ENCODE assay signal across 10 mouse cellular contexts in the genomic region with DNA sequence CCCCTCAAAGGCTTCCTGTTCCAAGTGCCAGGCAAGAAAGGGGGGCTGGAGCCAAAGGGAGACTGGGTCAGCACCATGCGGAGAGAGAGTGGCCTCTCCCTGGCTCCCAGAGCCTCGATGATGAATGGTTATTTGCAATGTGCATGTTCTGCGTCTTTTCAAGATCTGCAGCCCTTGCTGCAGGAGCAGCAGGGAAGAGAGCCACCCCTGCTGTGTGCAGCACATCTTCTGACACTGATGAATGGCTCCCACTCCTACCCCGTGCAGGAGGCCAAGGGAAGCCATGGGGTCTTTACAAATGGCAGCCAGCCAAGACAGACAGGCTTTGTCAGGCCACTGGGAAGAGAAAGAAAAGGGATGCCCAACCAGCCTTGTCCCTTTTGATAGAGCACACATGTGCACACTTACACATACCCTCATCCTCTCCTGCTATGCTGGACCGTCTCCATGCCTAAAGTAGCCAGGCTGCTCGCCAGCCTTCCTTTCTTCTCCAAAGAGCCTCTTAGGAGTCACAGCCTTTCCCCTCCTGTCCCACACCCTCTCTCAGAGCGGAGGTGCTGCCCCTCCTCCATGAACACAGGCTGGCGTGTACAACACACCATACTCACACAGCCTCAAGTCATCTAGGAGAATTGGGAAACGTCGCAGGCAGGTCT.
DNase-seq lines count a peak whose midpoint lies in the region; ATAC-seq and TF ChIP-seq lines count a peak whose summit lies in the region.
"Had no signal": no experiment of that assay in that cellular context is flagged by ENCODE, and none has a peak within 500 bp of the region (broad histone marks: within the 10 kb centered on the region; RNA-seq: fewer than 3 reads in every experiment).

No protein-coding gene starts in this region.

- H3K4me2 ChIP-seq in forebrain, postnatal 0 days (ENCODE audit: low read depth), result no peak overlapping the region
- peak overlapping the region; percentile 31; the same call in 1 of the 2 replicates for H3K4me2 ChIP-seq in limb, embryonic 11.5 days (ENCODE audit: low read depth, severe bottlenecking)
- no peak overlapping the region for H3K4me2 ChIP-seq in stomach, embryonic 15.5 days

- H3K4me3 ChIP-seq in forebrain, postnatal 0 days (ENCODE audit: low read depth, low read length), result no peak overlapping the region
- H3K4me3 ChIP-seq in limb, embryonic 11.5 days (ENCODE audit: low read depth, low read length), result no peak overlapping the region
- no peak overlapping the region for H3K4me3 ChIP-seq in stomach, embryonic 15.5 days (replicated peaks)
- H3K4me3 ChIP-seq: megakaryocyte, embryonic 14.5 days had no signal

- no peaks in the 10 kb centered on the region for H3K27me3 ChIP-seq in forebrain, postnatal 0 days (ENCODE audit: insufficient read depth, low read length)
- no peaks in the 10 kb centered on the region for H3K27me3 ChIP-seq in limb, embryonic 11.5 days (ENCODE audit: control insufficient read depth, insufficient read depth, low read length)
- no peaks in the 10 kb centered on the region for H3K27me3 ChIP-seq in stomach, embryonic 15.5 days (replicated peaks)
- H3K27me3 ChIP-seq: CH12.LX; megakaryocyte, embryonic 14.5 days had no signal

- peaks cover 45% of the 10 kb centered on the region for H3K4me1 ChIP-seq in forebrain, postnatal 0 days (ENCODE audit: insufficient read depth)
- H3K4me1 ChIP-seq in limb, embryonic 11.5 days (ENCODE audit: control insufficient read depth, insufficient read depth, low read length), result peaks cover 44% of the 10 kb centered on the region
- H3K4me1 ChIP-seq in stomach, embryonic 15.5 days, result peaks cover 47% of the 10 kb centered on the region

- WGBS in forebrain, postnatal 0 days, result 20% methylated on average over 10 of the region's 10 CpGs
- 28% methylated on average over 10 of the region's 10 CpGs for WGBS in limb, embryonic 11.5 days
- WGBS in stomach, embryonic 15.5 days, result 38% methylated on average over 10 of the region's 10 CpGs

- H3K36me3 ChIP-seq in forebrain, postnatal 0 days (ENCODE audit: insufficient read depth), result no peaks in the 10 kb centered on the region
- H3K36me3 ChIP-seq in limb, embryonic 11.5 days (ENCODE audit: control insufficient read depth, insufficient read depth, low read length), result no peaks in the 10 kb centered on the region
- H3K36me3 ChIP-seq in stomach, embryonic 15.5 days, result no peaks in the 10 kb centered on the region

- peak; percentile 6; the same call in 1 of the 2 replicates for ATAC-seq in forebrain, postnatal 0 days
- ATAC-seq in limb, embryonic 11.5 days (ENCODE audit: insufficient number of reproducible peaks, low FRiP score, low TSS enrichment, low read depth), result no peak
- peak; percentile 61; the same call in 1 of the 2 replicates for ATAC-seq in stomach, embryonic 15.5 days (ENCODE audit: insufficient read depth, low FRiP score, low read depth)

- H3K27ac ChIP-seq in forebrain, postnatal 0 days (ENCODE audit: low read depth, low read length), result peak overlapping the region; percentile 85
- H3K27ac ChIP-seq in limb, embryonic 11.5 days (replicated peaks; ENCODE audit: low read depth, low read length), result peak overlapping the region; percentile 96
- peak overlapping the region; percentile 89 for H3K27ac ChIP-seq in stomach, embryonic 15.5 days

- H3K9me3 ChIP-seq in forebrain, postnatal 0 days (ENCODE audit: low read length), result no peaks in the 10 kb centered on the region
- H3K9me3 ChIP-seq in limb, embryonic 11.5 days (ENCODE audit: control insufficient read depth, low read length), result no peaks in the 10 kb centered on the region
- H3K9me3 ChIP-seq in stomach, embryonic 15.5 days, result no peaks in the 10 kb centered on the region

- peak overlapping the region; percentile 14; the same call in 1 of the 2 replicates for H3K9ac ChIP-seq in forebrain, postnatal 0 days
- peak overlapping the region; percentile 62; the same call in 1 of the 2 replicates for H3K9ac ChIP-seq in limb, embryonic 11.5 days (ENCODE audit: low read length)
- no peak overlapping the region for H3K9ac ChIP-seq in stomach, embryonic 15.5 days

- TF ChIP-seq CTCF in forebrain, postnatal 0 days (IDR thresholded peaks at IDR 0.05; ENCODE audit: low read depth), result no peak

- DNase-seq in heart, adult 11 months, result peak; percentile 94
- no peak for DNase-seq in heart, adult 8-10 months (ENCODE audit: low spot score)
- peak; percentile 75 to 83 for DNase-seq in cerebellum, postnatal 10 days
- DNase-seq in forebrain, postnatal 0 days, result peak; percentile 55
- no peak for DNase-seq in limb, embryonic 11.5 days (ENCODE audit: low spot score)
- DNase-seq in layer of hippocampus, postnatal 36 days, result no peak
- DNase-seq in adrenal gland, adult 18-20 months (ENCODE audit: low spot score in 2 of 2), result no peak

Comparison
In these comparisons a context has a peak if more than half of its experiments do, and no peak if none do; other contexts are left out.
1. DNase-seq: peak in heart, adult 11 months (single experiment), cerebellum, postnatal 10 days (2 of 2) and forebrain, postnatal 0 days (single experiment); none in heart, adult 8-10 months (single experiment), limb, embryonic 11.5 days (single experiment), layer of hippocampus, postnatal 36 days (0 of 2) and adrenal gland, adult 18-20 months (0 of 2).
2. Peak in every context shown above with its lines, with median percentiles within 50 percentile points of each other: H3K27ac ChIP-seq.